Mouse (Mus musculus) heart, postnatal 0 days (tissue): ENCODE results near the gene Vldlr.

Source experiments
- CTCF ChIP-seq: IDR thresholded peaks from 2 replicates; pipeline ENCODE4 v1.5.1; 2016; ENCODE audit warnings: antibody characterized with exemption, control low read depth, low read depth
- EP300 ChIP-seq: IDR thresholded peaks from 2 replicates; pipeline ENCODE4 v1.6.1; 2016; ENCODE audit warnings: antibody characterized with exemption, low read depth

DNA sequence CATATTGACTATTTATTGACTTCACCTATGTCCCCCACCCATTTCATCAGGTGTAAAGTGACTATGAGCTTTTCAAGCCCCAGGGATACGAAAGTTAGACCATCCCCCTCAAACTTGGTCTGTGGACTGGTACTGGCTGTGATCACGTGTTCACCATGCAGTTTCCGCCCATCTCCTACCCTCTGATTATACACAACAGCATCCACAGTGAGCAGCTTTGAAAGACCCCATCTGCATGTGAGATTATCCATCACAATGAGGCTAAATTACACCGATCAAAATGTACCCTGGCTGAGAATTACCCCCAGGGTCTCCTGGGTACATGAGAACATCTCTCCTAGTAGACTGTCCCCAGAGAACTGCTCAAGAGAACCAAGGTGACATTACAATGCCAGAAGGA lies 688 bp upstream of the Vldlr start:
- TF ChIP-seq CTCF, result no peak
- no peak for TF ChIP-seq EP300
